8 mouse cellular contexts compared by ENCODE assay signal in the genomic region with DNA sequence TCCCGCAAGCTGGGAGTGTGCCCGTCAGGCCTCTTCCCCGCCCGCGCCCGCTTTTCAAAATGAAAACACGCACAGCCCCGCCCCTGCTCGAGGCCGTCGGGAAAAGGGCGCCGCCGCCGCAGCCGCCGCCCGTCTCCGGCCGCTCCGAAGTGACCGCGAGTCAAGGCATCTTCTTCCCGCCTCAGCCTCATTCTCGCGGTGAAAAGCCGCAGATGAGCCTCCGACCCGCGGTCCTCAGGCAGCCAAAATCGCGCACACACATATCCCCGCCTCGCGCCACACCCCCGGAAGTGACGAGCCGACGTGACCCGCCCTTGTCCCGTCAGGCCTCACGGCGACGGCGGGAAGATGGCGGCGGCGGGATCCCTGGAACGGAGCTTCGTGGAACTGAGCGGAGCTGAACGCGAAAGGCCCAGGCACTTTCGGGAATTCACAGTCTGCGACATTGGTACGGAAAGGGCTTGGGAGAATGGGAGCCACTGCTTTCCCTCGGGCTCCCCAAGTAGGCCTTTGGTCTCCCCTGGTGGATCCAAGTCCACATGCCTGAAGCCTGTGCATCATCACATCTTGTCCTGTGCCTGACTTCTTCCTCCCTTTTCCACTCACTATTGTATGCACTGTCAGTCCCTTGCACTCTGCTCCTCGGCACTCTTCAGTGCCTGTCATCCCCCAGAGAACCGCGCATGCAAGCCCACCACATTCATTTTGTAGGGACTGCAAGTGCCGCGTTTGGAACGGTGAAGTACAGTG. TPM values are rescaled to one million over a fixed set of nuclear protein-coding genes. Genes with fewer than 3 reads are reported as not detected.
DNase-seq lines count a peak whose midpoint lies in the region; ATAC-seq lines count a peak whose summit lies in the region.

No protein-coding gene starts in this region.

- DNase-seq in adrenal gland, adult 18-20 months (ENCODE audit: low spot score in 2 of 2) = peak; percentile 95 to 96
- peak; percentile 97 for DNase-seq in embryo, embryonic 11 days
- peak; percentile 88 for DNase-seq in gastrocnemius, postnatal 25 days
- DNase-seq in intestine, embryonic 14.5 days (ENCODE audit: low spot score) = peak; percentile 99
- peak; percentile 88 to 89 for DNase-seq in left cerebral cortex, postnatal 14 days (ENCODE audit: low spot score in 2 of 2)
- peak; percentile 94 for DNase-seq in mesoderm, embryonic 11.5 days (ENCODE audit: low read depth, low spot score)
- peak; percentile 81 to 87 for DNase-seq in right cerebral cortex, postnatal 36 days (ENCODE audit: low spot score in 2 of 2)
- peak; percentile 96 for DNase-seq in yolk sac, embryonic 10.5 days (ENCODE audit: low spot score)

- peaks cover 7% of the 10 kb centered on the region; the same call in 1 of the 2 replicates for H3K4me1 ChIP-seq in intestine, embryonic 14.5 days (replicated peaks; ENCODE audit: control insufficient read depth, insufficient read depth, low read length)

- peak overlapping the region; percentile 80 for H3K4me2 ChIP-seq in intestine, embryonic 14.5 days (ENCODE audit: low read length)

- intact Hi-C loops in left cerebral cortex, postnatal 14 days (cut with DNase I) = loop anchor here (2.0 to 5.0 kb wide), 2 partner anchors 97 to 204 kb away; a partner anchor contains a TSS

- WGBS in intestine, embryonic 14.5 days = under 1% methylated on average over 63 of the region's 63 CpGs

- peak overlapping the region; percentile 69 for H3K9ac ChIP-seq in intestine, embryonic 14.5 days (ENCODE audit: low read length)

- H3K9me3 ChIP-seq in intestine, embryonic 14.5 days (ENCODE audit: control insufficient read depth, low read length) = no peaks in the 10 kb centered on the region

- peak overlapping the region; percentile 89 for H3K27ac ChIP-seq in intestine, embryonic 14.5 days (ENCODE audit: low read depth)

- no peaks in the 10 kb centered on the region for H3K27me3 ChIP-seq in intestine, embryonic 14.5 days (replicated peaks; ENCODE audit: control insufficient read depth, insufficient read depth, low read length)

- peak overlapping the region; percentile 98 for H3K4me3 ChIP-seq in intestine, embryonic 14.5 days (ENCODE audit: low read depth, low read length)

- peak; percentile 97 for ATAC-seq in intestine, embryonic 14.5 days (replicated peaks; ENCODE audit: low FRiP score, low TSS enrichment, low read depth)

- H3K36me3 ChIP-seq in intestine, embryonic 14.5 days (ENCODE audit: control insufficient read depth, insufficient read depth, low read length) = peaks cover 33% of the 10 kb centered on the region

RNA-seq across cellular contexts. Expression of a gene that starts 2.2 kb away (rescaled TPM):
- 10 to 100 TPM; 13.2 to 14.7 TPM for total RNA-seq in adrenal gland, adult 18-20 months (2021)
- 1 to 10 TPM; 6.0 to 9.3 TPM for total RNA-seq in gastrocnemius, postnatal 25 days (2021)
- 53.6 and 62.5 TPM in 2 replicates for polyA plus RNA-seq in intestine, embryonic 14.5 days (2014; fragmentation: Nextera tagmentation; extraction: Ambion mirVana)
- total RNA-seq in left cerebral cortex, postnatal 14 days (2021) = 10 to 100 TPM; 16.9 to 20.0 TPM

Comparison
In these comparisons a context has a peak if more than half of its experiments do, and no peak if none do; other contexts are left out.
1. Peak in every context shown above with its lines: DNase-seq, ATAC-seq, H3K4me3 ChIP-seq and H3K27ac ChIP-seq.